Mouse (Mus musculus) R1 (cell line): ENCODE measurements around the gene Ppm1g.

Experiments
- DNase-seq: peaks from one replicate; pipeline ENCODE4 v3.0.0-alpha.2; 2018; ENCODE audit warnings: low read depth, low spot score

Gene Ppm1g

DNA sequence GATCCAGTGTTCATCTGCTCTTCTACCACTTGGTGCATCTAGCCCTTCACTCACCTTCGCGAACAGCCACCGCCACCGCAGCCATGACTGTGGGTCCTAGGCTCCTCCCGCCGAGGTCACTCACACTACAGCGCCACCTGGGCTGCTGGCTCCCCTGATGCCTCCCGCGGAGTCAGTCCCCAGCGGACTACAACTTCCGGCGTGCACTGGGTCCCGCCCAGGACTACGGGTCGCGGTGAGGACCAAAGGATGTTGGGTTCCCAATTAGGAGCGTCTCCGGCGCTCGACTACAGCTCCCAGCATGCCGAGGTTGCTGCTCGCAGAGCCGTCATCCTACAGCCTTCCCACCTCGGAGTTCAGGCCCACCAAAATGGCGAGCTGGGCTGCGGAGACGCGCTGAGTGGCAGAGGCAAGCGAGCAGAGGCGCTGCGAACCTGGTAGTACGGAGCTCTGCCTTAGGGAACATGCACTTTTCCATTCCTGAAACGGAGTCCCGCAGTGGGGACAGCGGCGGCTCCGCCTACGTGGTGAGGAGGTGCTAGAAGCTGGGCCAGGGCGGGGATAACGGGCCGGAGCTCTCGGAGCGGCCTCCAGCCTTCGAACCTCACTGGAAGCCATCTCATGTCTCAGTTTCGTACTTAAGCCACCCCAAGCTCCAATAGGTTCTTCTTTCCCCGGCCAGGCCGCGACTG, 27.4 kb downstream of the Ppm1g start, which contains the start of the genes Snx17 and Eif2b4:
Snx17 (plus strand) TSS at position 289 of the 692 bp plus-strand sequence.
Eif2b4 (minus strand) TSS at position 492 of the 692 bp plus-strand sequence.
- peak; percentile 99 for DNase-seq

- no peak for DNase-seq
These were observed 28.2 kb downstream of the Ppm1g start for GRCm38 (mm10) chr5:31192045-31192938.

GRCm38 (mm10) chr5:31190201-31190600, 30.3 kb downstream of the Ppm1g start:
- peak; percentile 65 for DNase-seq

GRCm38 (mm10) chr5:31188223-31188840, 32.2 kb downstream of the Ppm1g start:
- peak; percentile 83 for DNase-seq

DNA sequence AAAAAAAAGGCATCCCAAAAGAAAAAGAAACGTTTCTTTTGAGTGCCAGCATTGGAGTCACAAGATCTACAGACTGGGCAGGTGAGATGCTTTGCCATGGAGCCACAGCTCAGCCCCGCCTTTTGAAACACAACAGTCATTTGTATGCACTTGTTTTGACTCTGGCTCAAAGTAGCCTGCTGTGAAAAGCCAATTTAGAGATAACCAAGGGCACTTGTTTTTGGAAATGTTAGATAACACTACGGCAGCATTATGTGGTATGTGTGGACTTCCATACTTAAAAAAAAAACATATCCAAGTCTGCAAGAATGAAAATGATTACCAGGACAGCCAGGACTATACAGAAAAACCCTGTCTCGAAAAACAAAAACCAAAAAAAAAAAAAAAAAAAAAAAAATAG, 36.8 kb downstream of the Ppm1g start:
- no peak for DNase-seq

- DNase-seq: no peak
These were observed 39.2 kb downstream of the Ppm1g start for GRCm38 (mm10) chr5:31181183-31181770.

- peak; percentile 99 for DNase-seq
These were observed 40.5 kb downstream of the Ppm1g start, which contains the start of the genes Gm29609 and Gtf3c2 for GRCm38 (mm10) chr5:31179766-31180630. Gm29609 (minus strand) TSS chr5:31179911. Gtf3c2 (minus strand) TSS chr5:31180144.

DNA sequence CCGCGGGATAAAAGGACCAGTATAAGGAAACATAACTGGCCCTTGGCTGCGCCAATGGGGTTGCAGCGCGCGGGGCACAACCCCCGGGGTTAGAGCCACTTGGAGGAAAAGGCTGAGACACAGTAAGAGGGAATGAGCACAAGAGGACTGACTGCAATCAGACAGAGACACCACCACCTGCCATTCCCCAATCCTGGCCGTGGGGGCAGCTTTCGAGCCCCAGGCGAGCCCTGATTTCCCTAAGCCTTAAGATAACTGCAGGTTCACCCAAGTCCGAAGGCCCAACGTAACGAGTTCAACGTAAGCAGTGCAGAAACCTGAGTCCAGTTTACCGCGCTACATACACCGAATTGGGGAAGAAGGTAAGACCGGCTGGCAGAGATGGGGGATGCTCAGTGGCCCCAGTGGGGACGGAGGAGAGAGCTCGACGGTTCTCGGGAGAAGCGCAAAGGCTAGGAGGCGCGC, 41.2 kb downstream of the Ppm1g start:
- peak; percentile 87 for DNase-seq

DNA sequence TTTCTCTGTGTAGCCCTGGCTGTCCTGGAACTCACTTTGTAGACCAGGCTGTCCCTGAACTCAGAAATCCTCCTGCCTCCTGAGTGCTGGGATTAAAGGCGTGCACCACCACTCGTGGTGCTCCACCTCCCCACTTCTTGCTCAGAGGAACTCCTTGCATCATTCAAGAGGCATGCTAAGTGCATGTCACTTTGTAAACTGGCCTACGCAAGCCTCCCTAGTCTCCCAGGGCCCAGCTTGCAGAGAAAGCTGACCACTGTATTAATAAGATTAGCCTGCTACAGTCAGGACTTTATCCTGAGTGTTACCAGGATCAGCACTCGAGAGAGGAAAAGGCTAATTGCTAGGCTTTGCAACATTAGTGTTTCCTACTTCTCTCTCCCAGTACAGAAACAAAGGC, 51.9 kb downstream of the Ppm1g start:
- DNase-seq: no peak

DNA sequence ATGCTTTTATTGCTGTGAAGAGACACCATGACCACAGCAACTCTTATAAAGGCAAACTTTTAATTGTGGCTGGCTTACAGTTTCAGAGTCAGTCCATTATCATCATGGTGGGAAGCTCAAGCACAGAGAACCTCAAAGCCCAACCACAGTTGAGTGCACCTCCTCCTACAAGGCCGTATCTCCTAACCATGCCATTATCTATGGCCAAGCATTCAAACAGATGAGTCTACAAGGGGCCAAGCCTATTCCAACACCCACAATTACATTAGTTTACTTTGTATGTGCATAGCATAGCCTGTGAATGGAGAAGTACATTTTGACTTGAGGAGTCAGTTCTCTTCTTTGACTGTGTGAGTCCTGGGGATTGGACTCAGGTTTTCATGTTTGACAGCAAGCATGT, 55.6 kb downstream of the Ppm1g start:
- DNase-seq: no peak

GRCm38 (mm10) chr5:31162462-31162861, 58.0 kb downstream of the Ppm1g start:
- DNase-seq: no peak

- peak; percentile 95 for DNase-seq
These were observed 66.3 kb downstream of the Ppm1g start, which contains the start of gene Mpv17 for GRCm38 (mm10) chr5:31154152-31154553. Mpv17 (minus strand) TSS chr5:31154251.

DNA sequence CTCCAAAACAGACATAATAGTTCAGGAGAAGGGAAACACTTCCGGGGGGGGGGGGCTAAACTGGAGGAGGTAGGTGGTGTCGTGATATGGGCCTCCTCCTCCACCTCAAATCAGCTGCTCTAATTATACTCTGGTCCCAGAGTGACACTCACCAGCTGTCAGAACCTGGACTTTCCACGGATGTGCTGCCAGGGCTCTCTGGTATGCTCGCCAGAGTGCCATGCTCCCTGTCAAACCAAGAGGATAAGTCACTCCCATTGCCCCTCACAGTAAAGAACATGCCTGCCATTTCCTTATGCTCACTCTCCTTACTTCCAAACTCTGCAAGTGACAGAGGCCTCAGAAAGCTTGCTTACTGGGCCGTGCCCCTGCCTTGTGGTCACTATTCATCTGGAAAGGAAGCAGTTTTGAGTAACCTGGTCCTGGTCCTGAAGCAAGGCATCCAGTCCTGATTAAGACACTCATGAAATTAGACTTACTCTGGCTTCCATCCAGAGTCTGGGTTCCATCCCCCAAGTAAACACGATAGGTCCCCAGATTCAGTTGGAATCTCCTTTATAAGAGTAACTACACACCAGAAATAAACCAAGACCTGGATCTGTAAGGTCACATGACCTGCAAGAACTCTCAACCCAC, 66.9 kb downstream of the Ppm1g start:
- no peak for DNase-seq
